Mouse (Mus musculus) embryo, embryonic 11 days (tissue): ENCODE results near the gene Casz1.
A peak's percentile ranks its signal among the peaks of the same experiment; 100 is the strongest.

Experiments used
- DNase-seq: peaks from one replicate; pipeline ENCODE4 v3.0.0-alpha.2; 2015

Gene Casz1

GRCm38 (mm10) chr4:148978926-148979325 lies 174.7 kb downstream of the Casz1 start:
- no peak for DNase-seq

DNA sequence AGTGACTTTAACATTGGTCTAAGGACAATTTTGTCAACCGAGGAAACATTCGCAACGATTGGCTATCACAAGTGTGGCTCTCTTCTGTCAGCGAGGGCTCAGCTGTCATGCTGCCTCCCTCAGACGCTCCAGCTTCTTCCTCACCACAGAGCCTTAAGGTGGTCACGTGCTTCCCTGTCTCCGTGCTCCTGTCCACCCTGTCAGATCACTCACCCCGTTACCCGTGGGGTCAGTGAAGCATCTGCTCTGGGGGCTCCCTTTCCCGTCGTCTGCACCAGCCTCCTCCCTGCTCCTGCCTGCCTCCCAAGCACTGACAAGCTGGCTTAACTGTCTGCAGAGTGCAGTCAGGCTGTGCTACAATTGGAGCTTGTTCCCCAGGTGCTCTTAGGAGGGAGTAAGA lies 175.6 kb downstream of the Casz1 start:
- DNase-seq, result no peak

GRCm38 (mm10) chr4:148982274-148982673 lies 178.0 kb downstream of the Casz1 start:
- no peak for DNase-seq

GRCm38 (mm10) chr4:148984701-148985540 lies 180.7 kb downstream of the Casz1 start:
- DNase-seq, result peak; percentile 56

GRCm38 (mm10) chr4:148985541-148986476 lies 181.6 kb downstream of the Casz1 start:
- DNase-seq, result peak; percentile 59

DNA sequence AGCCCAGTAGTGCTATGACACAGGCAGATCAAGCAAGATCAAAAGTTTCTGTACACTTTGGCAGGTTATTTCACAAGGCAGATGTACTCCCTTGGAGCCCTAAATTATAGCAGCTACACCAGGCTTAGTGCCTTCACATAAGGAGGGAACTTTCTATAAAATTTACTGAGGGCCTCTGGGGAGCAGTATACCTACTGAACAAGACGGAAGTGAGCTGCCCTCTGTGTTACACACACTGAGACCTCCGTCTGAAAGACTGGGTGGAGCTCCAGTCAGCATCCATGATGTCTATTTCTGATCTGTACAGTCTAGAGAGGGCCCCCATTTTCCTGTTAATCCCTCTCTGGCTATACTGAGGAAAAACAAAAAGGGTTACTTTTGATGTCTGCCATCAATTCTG lies 185.8 kb downstream of the Casz1 start:
- DNase-seq, result peak; percentile 51

- DNase-seq, result no peak
Observed at GRCm38 (mm10) chr4:148993948-148994347, 189.7 kb downstream of the Casz1 start.

GRCm38 (mm10) chr4:149000746-149001145 lies 196.5 kb downstream of the Casz1 start:
- no peak for DNase-seq

- DNase-seq, result no peak
Observed at GRCm38 (mm10) chr4:149001515-149001914, 197.3 kb downstream of the Casz1 start.

- DNase-seq, result no peak
Observed at GRCm38 (mm10) chr4:149002441-149003093, 198.3 kb downstream of the Casz1 start.
